Mouse (Mus musculus) layer of hippocampus, adult 9-11 months (tissue): ENCODE data around the gene Tmem235.
"Not testable (repeated sequence)": the region's sequence is repeated elsewhere in the genome, so short reads cannot be mapped to it uniquely, and the experiment has no call there.

ENCODE experiments used
- DNase-seq: peaks from one replicate; pipeline ENCODE4 v3.0.0; 2022

Tmem235 gene

DNA sequence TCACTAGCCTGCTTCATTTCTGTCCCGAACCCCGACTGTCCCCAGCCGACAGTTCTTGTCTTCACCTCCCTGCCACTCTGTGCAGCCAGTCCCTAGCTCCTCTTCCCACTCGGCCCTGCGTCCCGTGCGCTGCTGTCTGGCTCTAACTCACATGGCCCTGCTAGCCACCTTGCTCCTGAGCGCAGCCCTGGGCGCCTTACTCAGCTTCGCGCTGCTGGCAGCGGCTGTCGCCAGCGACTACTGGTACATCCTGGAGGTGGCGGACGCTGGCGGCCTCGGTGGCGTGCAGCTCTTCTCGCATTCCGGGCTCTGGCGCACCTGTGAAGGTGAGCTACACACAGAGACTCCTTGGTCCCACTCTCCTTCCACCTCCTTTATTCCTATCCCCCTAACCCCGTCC, at the start of gene Tmem235:
TSS of gene Tmem235 (plus strand) at position 152 of the 400 bp plus-strand sequence.
- no peak for DNase-seq

DNA sequence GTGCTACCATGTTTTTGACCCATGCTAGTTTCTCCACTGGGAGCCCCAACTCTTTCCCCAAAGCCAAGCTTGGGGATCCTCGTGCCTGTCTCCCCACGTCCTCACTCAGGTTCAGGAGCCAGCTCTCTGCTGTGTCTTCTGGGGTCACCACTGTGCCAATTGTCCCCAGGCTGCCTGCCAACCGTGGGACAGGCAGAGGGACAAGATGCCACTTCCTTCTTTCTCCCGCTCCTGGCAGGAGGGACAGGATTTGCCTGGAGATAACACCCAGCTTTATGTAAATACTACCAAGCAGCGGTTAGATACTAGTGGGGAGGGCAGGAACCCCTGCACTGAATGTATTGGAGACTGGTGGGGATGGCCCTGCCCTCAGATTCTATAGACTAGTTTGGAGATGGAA, 46.7 kb upstream of the Tmem235 start:
- DNase-seq, result no peak

DNA sequence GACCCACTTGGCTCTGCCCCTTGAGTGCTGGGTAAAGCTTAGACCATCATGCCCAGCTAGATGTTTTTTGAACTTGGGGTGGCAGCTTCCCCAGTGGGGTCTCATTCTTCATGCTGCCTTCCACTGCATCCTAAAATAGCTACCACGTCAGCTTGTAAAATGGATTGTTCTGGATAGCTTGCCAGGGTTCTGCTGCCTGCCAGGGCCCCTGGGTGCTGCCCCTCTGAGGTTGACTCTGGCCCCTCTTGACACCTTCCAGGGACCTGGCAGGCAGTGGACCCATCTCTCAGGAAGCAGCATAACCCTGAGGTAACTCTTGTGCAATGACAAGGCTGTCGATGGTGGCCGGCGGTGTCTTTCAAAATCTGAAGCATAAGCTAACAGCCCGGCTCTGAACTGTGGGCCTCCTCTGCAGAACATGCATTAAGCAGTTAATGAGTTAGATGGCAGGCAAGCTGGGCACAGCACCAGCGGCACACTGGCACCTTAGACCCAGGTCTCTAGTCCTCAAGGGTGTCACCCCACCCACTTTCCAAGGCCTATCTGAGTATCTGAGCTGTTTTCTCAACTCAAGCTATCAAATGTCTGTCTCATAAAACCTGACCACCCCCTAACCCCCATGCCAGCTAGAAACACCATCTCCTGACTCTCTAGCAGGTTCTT, 45.7 kb upstream of the Tmem235 start:
- no peak for DNase-seq

DNA sequence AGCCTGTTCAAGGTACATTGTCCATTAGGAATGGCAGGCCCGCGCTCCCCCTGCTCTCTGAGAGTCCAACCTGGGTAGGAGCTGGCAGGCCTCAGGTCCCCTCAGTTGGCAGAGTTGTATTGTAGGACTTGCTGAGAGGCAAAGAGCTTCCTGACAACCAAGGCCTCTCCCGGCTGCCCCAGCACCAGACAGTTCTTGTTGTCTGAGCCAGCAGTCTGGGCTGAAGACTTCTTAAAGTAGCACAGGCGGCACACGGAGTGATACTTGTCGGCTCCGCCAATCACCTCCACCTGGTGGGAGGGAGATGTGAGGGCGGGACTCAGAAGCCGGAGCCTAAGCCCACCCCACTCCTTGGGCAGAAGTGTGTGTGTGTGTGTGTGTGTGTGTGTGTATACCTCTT, 44.7 kb upstream of the Tmem235 start:
- DNase-seq, result not testable (repeated sequence)

DNA sequence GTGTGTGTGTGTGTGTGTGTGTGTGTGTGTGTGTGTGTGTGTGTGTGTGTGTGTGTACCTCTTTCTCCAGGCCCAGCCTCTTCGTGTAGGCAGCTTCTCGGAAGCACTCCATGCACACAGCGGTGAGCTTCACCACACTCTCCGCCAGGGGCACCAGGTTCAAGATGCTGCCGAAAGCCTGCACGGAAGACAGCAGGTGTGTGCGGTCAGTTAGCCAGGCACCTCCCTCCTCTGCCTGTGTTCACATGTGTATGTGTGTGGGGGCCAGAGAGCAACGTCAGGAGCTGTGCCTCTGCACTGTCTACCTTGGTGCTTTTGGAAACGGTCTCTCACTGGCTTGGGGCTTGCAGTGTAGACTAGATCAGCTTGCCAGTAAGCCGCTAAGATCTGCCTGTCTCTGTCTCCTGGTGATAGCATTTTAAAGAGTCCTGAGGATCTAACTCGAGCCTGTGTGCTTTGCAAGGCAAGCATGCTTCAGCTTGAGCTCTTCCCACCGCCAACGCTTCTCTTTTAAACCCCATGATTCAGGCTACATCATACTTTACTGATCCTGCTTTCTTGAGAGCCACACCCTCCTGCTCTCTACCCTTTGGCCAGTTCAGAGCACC, 44.1 kb upstream of the Tmem235 start:
- DNase-seq, result no peak

DNA sequence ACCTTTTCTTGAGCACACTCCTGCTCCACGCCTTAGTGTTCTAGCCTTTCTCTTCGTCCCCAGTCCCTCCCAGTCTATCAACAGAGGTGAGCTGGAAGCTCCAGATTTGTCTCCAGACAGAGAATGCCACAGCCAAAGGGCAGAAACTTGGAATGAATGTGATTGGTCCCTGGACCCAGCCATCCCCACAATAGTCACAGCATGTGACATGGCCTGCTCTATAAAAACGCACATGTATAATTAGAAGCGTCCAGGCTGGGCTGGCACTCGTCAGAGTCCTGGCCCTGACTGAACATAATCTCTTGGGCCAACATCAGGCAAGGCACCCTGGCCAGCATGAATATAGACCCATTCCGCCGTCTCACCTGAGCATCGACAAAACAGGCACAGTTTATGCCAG, 41.5 kb upstream of the Tmem235 start:
- DNase-seq, result no peak

DNA sequence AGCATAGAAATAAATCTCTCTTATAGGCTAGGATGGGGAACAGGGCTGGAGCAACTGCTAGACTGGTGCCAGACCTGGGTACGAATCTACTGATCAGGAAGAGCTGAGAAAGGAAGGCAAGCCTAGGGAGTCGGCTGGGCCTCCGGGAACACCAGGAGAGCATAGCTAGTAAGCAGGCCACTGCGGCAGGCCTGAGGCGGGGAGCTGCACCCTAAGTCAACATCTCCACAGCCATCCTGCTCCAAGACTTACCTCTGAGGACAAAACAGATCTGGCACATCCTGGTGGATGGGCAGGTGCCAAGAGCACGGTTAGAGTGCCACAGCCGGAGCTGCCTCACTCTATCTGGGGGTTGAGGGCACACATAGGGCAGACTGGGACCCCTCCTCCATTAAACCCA, 40.4 kb upstream of the Tmem235 start:
- no peak for DNase-seq

DNA sequence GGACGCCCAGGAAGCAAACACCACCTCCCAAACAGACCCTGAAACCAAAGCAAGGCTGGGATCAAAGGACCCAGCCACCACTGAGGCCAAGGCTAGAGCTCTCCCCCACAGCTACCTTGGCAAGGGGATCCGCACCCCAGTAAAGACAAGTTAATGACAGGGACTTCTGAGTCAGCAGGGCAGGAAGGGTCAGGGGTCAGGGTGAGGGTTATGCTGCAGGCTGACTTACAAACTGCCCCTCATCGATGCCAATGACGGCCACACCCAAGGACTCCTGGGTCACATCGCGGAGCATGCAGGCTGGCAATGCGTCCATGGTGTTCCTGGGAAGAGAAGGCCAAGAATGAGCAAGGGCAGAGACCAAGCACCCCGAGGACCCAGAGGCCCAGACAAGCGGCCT, 38.7 kb upstream of the Tmem235 start:
- no peak for DNase-seq

DNA sequence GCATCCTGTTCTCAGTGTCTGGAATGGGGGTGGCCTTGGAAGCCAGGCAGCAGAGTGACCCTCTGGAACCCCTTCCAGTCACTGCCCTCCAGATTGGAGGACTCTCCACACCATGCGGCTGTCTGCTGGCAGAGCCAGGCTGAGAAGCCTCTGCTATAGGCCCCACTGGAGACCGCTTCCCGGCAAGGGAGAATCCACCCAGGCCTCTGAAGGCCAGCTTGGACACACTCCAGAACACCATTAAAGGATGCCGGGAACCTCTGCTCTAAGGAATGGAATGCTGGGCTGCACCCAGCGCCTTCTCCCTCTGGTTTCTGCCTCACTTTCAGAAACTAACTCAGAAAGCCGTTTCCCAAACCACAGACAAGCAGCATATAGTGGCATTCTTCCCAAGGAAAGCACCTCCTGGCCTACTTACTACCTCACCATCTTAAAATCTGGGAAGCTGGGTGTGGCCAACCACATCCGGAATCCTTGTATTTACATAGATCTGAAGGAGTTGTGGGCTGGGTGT, 37.8 kb upstream of the Tmem235 start:
- DNase-seq, result no peak

DNA sequence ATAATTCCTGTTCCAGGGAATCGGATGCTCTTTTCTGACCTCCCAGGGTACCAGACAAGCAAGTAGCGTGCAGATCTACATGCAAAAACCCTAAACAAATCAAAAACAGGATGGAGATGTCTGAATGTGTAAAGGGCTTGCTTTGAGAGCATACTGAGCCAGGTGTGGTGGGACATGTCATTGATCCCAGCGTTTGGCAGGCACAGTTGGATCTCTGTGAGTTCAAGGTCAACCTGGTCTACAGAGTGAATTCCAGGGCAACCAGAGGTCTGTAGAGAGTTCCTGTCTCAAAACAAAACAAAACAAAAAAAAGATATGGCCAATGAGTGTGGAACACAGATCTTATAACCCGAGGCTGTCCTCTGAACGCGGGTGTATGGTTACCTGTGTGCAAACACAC, 37.1 kb upstream of the Tmem235 start:
- DNase-seq, result no peak

DNA sequence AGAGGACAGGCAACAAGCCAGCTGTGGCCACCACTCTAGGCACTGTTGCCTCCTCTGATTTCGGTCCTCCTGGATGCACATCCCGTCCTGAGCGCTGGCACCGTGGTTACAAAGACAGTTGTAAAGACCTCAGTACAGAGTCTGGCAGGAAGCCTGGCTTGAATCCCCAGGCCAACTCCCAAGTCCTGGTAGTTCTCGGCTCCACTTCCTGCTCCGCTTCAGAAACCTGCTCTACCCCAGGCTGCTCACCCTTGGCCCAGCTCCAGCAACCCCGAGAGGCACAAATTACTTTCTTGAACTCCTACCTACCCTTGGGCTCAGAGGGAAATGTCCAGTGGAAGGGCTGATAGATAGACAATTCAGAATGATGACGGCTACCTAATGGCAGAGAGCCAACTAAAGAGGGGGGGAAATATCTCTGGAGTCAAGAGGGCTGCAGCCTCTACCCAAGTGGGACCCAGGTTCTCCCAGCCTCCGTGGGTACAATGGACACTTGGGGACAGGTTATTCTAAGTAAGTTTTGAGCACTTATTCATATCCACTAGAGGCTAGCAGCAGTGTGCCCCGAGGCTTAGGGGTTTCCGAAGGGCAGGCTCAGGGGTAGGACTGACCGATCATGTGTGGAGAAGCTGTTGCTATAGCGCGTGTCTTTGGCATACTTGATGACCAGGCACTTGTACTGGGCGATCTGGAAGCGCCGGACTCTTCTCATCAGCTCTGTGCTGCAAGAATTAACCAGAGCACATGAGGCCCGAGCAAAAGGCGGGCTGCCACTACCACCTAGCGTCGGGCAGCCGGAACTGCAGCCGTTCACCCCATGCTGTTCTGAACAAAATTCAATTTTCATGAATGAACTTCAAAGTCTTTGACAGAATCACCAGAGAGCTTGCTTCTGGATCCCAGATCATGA, 36.2 kb upstream of the Tmem235 start:
- peak; percentile 74 for DNase-seq

DNA sequence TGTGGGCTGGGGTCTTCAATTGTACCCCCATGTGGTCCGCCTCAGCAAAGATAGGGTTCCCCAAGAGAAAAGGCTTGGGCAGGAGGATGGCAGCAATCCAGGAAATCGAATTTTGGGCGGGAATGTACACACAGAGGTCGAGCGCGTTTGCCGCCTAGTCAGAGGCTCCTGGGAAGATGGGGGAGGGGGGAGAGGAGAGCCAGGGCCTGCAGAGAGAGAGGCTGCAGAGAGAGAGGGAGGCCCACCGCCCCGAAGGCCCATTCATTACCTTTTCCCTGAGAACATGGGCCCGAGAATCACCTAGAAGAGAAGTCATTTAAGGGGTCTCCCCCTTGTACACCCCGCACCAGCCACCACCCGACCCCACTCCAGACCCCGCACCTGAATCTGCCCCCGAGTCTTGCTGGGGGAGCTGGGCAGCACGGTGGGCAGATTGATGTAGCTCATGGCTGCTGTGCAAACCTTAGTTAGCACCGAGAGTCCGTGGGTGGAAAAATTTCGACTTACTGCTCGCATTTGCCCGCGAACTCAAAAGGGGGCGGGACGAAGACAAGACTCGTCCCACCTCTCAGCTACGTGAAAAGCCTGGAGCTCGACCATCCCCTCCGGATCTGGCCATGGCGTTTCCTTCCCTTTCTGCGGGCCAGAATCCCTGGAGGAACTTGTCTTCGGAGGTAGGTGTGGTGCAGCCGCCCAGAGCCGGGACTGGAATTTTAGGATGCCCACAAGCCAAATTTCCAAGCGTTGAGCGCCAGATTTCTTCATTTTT, 35.0 kb upstream of the Tmem235 start, which contains the start of the genes Afmid and Tk1:
TSS of gene Afmid (plus strand) at position 592 of the 769 bp plus-strand sequence.
TSS of gene Tk1 (minus strand) at position 760 of the 769 bp plus-strand sequence.
- DNase-seq, result no peak

DNA sequence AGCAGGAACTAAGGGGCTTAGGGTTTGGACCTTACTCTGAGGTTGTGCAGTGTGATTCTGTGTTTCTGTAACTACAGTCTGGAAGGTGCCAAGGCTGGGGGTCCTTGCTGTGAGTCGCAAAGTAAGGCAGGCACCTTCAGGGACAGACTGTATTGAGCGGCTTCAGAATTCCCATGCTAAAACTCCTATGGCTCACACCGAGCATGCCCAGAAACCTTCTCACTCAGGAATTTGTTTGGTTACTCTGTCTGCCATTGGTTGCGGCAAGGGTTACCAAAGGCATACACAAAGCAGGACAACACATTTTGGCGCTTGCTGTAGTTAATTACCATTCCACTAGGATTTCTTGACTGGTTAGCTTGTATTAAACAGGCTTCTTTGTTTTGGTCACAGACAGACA, 34.4 kb upstream of the Tmem235 start:
- DNase-seq, result no peak

DNA sequence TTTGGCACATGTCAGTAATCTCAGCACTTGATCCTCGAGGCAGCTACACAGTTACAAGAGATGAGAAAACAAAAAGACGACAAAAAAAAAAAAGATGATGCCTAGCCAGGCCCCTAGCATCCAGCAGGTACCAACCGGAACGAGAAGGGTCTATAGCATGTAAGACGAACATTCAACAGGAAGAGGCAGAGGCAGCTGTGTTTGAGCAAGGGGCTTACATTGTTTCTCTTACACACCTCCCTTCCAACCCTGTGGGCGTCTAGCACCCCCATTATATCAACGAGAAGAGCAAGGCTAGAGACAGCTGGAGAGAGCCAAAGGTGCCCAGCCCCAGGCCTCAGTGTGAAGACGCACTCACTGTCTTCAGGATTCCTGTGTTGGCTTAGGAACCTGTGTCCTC, 33.6 kb upstream of the Tmem235 start:
- no peak for DNase-seq

DNA sequence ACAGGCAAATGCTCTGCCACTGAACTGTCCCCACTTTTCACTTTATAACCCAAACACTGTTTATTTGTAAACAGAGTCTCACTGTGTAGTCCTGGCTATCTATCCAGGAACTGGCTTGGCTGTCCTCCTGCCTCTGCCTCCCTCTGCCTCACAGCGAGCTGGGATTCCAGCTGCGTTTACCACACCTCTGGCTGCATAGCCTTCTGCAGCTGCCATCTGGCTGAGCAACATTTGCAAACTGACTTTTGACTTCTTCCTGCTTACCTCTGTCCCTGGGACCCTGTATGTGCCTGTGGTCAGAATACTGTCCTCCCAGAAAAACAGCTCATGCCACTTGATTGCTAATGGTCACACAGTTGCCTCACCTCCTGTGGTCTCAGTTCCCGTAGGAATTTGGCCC, 33.2 kb upstream of the Tmem235 start:
- DNase-seq, result no peak

DNA sequence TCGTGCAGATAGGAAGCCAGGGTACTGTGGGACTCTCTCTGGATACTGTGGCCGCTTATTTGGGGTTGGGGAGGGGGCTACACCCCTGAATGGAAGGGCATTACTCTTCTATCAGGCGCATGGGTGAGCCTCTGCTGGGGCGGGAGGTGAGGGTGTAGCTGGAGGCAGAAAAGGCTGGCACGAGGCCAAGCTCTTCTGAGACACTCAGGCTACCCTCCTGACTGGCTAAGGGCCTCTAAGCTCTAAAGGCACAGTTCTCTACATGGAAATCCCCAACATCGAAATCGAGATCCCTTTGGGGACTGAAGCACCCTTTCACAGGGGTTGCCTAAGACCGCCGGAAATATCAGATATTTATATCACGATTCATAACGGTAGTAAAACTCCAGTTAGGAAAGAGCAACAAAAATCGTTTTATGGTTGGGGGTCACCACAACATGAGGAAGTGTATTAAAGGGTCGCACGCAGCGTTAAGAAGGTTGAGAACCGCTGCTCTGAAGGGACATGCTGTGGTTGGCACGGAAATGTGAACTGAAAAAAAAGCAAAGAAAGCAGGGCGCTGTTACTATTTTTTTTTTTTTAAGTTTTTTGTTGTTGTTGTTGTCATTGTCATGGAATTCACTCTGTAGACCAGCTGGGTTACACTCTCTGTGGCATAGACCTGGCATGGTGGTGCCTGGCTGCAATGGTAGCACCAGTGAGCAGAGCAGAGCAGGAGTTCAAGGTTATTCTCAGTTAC, 32.2 kb upstream of the Tmem235 start:
- DNase-seq, result no peak

DNA sequence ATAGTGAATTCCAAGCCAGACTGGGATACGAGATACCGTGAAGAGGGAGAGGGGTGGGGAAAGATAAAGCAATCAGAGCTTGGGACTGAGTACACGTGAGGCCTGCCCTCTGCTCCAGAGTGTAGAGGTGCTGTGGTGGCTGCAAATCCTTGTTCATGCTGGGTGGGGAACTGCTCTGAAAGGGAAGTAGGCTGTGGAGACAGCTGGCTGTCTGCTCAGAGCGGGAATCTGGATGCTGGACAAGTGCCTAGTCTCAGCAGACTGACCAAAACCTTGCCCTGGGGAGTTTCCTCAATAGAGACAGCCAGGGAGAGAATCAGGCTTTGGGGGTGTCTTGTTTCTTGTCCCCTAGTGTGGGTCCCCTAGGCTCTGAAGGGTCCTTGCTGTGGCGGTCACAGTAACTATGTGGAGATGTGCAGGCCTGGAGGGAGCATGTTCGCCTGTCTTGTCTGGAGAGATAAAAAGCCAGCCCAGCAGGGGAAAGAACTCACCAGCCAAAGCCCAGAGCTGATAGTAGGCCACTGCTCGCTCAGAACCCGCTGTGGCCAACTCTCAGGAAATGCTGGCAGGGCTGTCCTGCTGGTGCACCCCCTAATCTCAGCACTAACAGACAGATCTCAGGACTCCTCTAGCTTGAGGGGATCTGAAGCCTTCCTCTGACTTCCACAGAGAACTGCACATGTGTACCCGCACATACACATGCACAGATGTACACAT, 31.5 kb upstream of the Tmem235 start:
- DNase-seq, result no peak

DNA sequence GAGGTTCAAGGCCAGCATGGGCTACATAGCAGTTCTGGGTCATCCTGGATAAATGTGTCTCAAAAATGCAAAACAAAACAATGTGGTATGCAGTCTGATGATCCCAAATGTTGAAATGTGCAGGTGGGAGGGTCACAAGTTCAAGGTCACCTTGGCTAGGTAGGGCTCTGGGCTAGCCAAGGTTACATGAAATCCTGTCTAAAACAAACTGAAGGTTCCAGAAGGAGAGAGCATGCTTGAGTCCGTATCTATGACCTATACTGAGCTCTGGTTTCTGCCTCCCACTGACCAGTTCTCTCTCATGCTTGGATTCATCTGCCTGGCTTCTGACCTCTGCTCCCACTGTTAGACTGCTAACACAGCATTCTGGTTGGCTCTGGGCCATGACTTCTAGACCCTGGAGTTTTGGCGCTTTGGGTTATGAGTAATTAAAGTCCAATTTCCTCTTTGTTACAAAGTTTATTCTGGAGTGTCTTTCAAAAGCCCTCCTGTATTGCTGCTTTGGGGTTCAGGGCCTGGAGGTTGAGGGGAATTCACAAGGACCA, 30.8 kb upstream of the Tmem235 start:
- no peak for DNase-seq

DNA sequence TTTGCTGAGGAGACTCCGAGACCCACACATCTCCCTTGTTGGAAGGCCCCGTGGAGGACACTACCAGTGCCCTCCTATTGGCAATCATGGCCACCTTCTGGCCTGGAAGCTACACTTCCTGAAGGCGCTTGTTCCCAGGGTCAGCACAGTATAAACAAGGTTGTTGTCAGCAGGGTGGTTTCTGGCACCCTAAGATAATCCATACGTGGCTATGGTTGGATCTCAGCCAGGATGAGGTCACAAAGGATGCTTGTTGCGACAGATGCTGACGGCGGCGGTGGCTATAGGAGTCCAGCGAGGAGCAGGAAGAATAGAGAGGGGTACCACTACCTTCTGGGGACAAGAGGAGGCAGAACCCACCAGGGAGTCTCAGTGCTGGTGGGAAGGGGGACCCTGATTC, 30.2 kb upstream of the Tmem235 start:
- no peak for DNase-seq

DNA sequence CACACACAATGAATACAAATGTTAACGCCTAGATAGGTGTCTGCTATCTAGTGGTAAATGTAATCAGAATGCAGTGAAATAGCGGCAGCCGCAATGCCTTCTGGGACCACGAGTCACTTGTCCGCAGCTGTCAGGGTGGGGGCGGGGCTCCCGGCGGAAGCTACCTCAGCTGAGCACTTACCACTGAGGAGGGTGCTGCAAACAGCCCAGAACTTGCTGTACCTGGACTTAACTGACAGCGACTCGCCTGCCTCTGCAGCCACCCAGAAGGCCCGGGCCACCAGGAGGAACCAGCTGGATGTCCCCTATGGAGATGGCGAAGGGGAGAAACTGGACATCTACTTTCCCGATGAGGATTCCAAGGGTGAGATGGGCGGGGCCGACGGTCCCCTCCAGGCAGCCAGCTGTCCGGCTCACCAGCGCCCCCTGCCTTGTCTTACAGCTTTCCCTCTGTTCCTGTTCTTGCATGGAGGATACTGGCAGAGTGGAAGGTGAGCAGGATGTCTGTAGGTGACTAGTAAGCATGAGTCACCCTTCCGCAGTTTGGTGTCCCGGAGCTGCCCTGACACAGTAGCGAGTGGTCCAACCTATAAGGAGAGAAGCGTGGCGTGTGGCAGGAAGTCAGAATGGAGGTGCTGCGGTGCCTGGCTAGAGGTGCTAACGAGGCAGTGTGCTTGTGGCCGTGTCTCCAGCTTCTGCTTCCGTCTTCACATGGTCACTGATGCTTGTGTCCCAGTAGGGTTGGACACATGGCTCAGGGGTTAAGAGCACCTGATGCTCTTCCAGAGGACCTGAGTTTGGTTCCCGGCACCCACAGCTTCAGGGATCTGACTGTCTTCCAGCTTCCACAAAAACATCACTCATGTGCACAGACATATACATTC, 28.2 kb upstream of the Tmem235 start:
- peak; percentile 65 for DNase-seq
